Mouse (Mus musculus) lung, embryonic 16.5 days (tissue): ENCODE results near the gene Mettl21a. TPM values are rescaled to one million over a fixed set of nuclear protein-coding genes. Genes with fewer than 3 reads are reported as not detected.

Experiments
- ATAC-seq: fragments of 200-750 bp; cut with Nextera tagmentation; 2 replicates; pipeline ENCODE4 v1.8.0; 2017; ENCODE audit warnings: low read depth, mild to moderate bottlenecking, moderate library complexity
- H3K27ac ChIP-seq: fragments of 300-500 bp; sonication (generic); 2 replicates; pipeline ENCODE4 v1.5.1; 2014; ENCODE audit warnings: mild to moderate bottlenecking, control low read depth, low read length
- H3K27me3 ChIP-seq: fragments of 300-500 bp; sonication (generic); 2 replicates; pipeline ENCODE4 v1.6.1; 2014; ENCODE audit warnings: low read depth, low read length, mixed read lengths; ENCODE audit not compliant: control insufficient read depth, insufficient read depth
- H3K36me3 ChIP-seq: fragments of 300-500 bp; sonication (generic); 2 replicates; pipeline ENCODE4 v1.6.1; 2014; ENCODE audit warnings: low read length; ENCODE audit not compliant: control insufficient read depth, insufficient read depth
- H3K4me1 ChIP-seq: fragments of 300-500 bp; sonication (generic); replicated peaks from 2 replicates; pipeline ENCODE4 v1.6.1; 2014; ENCODE audit warnings: low read length, mixed read lengths; ENCODE audit not compliant: control insufficient read depth, insufficient read depth
- H3K4me2 ChIP-seq: fragments of 300-500 bp; sonication (generic); 2 replicates; pipeline ENCODE4 v1.6.1; 2014; ENCODE audit warnings: low read depth, low read length, control low read depth
- H3K4me3 ChIP-seq: fragments of 300-500 bp; sonication (generic); 2 replicates; pipeline ENCODE4 v1.5.1; 2014; ENCODE audit warnings: mild to moderate bottlenecking, low read length, control low read depth
- H3K9ac ChIP-seq: fragments of 300-500 bp; sonication (generic); 2 replicates; pipeline ENCODE4 v1.6.1; 2014; ENCODE audit warnings: low read length, control low read depth
- H3K9me3 ChIP-seq: fragments of 300-500 bp; sonication (generic); 2 replicates; pipeline ENCODE4 v1.6.1; 2016; ENCODE audit warnings: low read length; ENCODE audit not compliant: control insufficient read depth
- WGBS: fragments of 180-500 bp; shearing (Covaris S2); extraction: QIAGEN DNeasy Blood & Tissue Kit; methylation state at CpG from one replicate; pipeline ENCODE4 v1.1.7; 2014; 5-methylcytosine and 5-hydroxymethylcytosine counted together
- polyA plus RNA-seq: library from polyadenylated mRNA; unstranded; fragments of >200 nt; fragmentation: Nextera tagmentation; extraction: Ambion mirVana; gene quantifications from 2 replicates; pipeline ENCODE4 v1.2.1, GENCODE M21; 2015

Mettl21a gene
- polyA plus RNA-seq, 1 experiment from 2014 or later: 18.1 TPM

DNA sequence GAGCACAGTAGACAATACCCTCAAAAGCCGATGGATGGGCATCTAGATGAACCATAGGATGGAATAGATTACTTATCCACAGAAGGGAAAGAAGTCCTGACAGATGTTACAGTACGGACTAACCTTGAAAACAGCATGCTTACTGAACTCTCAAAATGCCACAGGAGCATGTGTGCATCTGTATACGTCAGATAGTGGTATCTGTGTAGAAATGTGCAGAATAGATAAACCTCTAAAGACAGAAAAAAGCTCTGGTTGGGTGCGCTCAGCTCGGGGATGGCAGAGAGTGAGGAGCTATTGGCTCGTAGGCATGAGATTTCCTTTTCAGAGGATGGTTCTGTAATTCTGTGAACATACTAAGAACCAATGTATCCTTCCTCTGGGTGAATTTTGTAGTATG lies 22.2 kb upstream of the Mettl21a start:
- H3K27me3 ChIP-seq: no peaks in the 10 kb centered on the region
- no peaks in the 10 kb centered on the region for H3K36me3 ChIP-seq
- H3K9me3 ChIP-seq: no peaks in the 10 kb centered on the region
- H3K27ac ChIP-seq: no peak overlapping the region
- no peak overlapping the region for H3K9ac ChIP-seq
- no peaks in the 10 kb centered on the region for H3K4me1 ChIP-seq
- ATAC-seq: no peak
- WGBS: 86% methylated on average over 6 of the region's 6 CpGs
- no peak overlapping the region for H3K4me3 ChIP-seq
- H3K4me2 ChIP-seq: no peak overlapping the region

DNA sequence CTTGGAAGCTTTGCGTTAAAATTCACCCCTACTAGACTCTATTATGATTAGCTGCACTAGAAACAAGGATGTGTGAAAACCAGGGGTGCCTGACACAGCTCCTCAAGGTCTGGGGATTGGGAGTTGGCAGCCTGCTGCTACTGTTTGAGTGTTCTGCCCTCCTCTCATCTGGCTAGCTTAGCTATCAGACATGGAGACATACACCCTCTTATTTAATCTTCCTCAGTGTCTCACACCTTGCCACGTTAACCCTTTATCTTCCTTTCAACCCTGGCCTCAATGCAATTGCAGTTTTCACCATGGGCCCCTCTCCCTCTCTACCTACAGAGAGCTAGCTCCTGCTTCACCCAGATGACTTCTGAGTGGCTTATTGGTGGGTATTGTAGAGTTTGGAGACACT lies 18.6 kb upstream of the Mettl21a start:
- WGBS: 65% methylated on average over 2 of the region's 2 CpGs
- H3K9ac ChIP-seq: no peak overlapping the region

DNA sequence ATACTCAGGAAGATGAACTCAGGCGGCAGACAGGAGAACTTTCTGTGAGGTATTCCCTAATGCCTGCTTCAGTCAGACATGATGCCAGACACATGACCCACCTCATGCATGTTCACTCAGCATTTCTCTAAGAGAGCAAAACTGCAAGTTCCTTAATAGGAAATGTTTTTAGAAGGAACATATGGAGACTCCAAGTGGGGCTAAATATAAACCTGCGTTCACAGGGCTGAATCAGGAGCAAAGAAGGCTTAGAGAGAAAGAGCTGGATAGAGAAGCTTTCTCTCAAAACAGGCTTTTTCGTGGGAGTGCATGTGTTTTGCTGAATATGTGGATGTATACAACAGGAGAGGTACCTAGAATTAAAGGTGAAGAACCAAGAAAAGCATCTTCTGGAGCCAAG lies 16.2 kb upstream of the Mettl21a start:
- Histone ChIP-seq H3K9ac (no peak overlapping the region), H3K4me3 (no peak overlapping the region), H3K27me3 (no peaks in the 10 kb centered on the region), H3K9me3 (no peaks in the 10 kb centered on the region), H3K4me1 (no peaks in the 10 kb centered on the region), H3K27ac (no peak overlapping the region), H3K4me2 (no peak overlapping the region), H3K36me3 (no peaks in the 10 kb centered on the region)
- no peak for ATAC-seq
- WGBS: 77% methylated on average over 3 of the region's 3 CpGs

More for the DNA sequence above, 18.6 kb upstream of the Mettl21a start:
- Histone ChIP-seq H3K9me3 (no peaks in the 10 kb centered on the region), H3K27ac (no peak overlapping the region), H3K27me3 (no peaks in the 10 kb centered on the region), H3K36me3 (no peaks in the 10 kb centered on the region), H3K4me2 (no peak overlapping the region), H3K4me3 (no peak overlapping the region), H3K4me1 (no peaks in the 10 kb centered on the region)
- ATAC-seq: no peak

DNA sequence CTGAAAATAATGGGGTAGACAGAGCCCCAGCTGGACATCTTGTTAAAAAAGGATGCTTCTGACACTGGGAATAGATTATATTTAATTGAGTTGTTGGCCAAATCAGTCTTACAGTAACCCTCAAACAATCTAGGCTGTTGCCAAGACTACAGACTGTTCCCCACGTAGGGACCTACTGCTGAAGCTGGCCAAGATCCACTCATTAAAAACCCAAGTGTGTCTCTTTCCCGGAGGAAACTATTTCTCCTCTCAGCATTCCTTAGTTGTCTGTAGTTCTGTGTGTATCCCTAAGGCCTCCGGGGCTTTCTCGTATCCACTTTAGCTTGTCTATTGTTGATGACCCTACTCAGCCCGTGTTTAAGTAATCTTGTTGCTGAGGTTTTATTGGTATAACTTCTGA lies 14.5 kb upstream of the Mettl21a start:
- no peak overlapping the region for H3K4me2 ChIP-seq
- H3K27ac ChIP-seq: no peak overlapping the region
- no peaks in the 10 kb centered on the region for H3K4me1 ChIP-seq
- no peaks in the 10 kb centered on the region for H3K36me3 ChIP-seq
- no peaks in the 10 kb centered on the region for H3K27me3 ChIP-seq
- H3K9ac ChIP-seq: no peak overlapping the region
- 66% methylated on average over 5 of the region's 5 CpGs for WGBS
- H3K9me3 ChIP-seq: no peaks in the 10 kb centered on the region
- ATAC-seq: no peak
- H3K4me3 ChIP-seq: no peak overlapping the region

DNA sequence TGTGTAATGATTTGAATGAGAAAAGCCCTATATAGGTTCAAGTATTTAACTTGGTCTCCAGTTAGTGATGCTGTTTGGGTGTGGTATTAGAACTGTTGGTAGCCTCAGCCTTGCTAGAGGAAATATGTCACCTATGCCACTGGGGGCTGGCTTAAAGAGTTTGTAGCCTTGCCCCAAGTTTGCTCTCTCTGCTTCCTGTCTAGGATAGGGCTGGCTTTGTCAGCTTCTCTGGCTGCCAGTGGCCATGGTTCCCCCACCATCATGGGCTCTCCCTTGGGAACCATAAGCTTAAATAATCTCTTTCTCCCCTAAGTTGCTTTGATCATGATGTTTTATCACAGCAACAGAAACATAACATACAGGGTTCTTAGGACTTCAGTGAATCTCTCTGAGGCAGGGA lies 8.2 kb upstream of the Mettl21a start:
- ATAC-seq: no peak
- H3K27me3 ChIP-seq: no peaks in the 10 kb centered on the region
- no peaks in the 10 kb centered on the region for H3K36me3 ChIP-seq
- no peak overlapping the region for H3K27ac ChIP-seq
- no peak overlapping the region for H3K4me3 ChIP-seq
- no peaks in the 10 kb centered on the region for H3K4me1 ChIP-seq
- H3K9me3 ChIP-seq: no peaks in the 10 kb centered on the region
- H3K4me2 ChIP-seq: no peak overlapping the region
- no peak overlapping the region for H3K9ac ChIP-seq

DNA sequence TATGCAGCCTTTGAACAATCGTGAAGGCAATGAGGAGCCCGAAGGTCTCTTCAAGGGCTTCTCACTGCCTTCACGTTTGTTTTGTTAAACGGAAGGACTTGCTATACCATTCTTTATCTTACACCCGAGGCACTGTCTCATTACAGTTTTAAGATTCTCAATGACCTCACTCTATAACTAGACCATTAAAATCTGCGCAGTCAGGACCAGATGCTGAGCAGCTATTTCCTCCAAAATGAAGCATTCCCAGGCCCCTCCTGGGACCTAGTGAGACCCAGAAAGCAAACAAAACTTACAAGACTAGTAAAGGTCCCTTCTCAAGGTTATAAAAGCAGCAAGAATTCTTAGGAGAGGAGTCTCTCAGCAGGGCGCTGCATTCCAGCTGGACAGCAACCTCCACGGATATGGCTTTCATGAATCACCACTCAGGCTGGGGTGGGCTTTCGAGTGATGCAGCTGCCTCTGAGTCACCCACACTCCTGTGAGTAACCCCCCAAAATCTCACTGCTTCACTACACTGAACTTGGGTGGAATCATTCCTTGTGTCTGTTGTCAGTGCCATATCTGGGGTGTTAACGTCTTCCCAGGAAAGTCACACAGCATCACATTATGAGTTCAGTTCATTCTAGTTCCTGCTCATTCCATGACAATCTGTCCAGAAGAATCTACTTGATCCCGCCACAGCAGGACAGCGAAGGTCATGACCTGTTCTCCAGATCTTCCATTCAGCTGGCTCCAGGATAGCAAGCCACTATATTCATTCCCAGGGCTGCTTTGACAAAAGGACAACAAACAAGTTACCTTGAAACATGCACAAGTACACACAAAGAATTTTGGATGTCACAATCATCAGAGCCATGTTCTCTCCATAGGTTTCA lies 6.8 kb upstream of the Mettl21a start:
- no peak overlapping the region for H3K9ac ChIP-seq
- H3K27ac ChIP-seq: no peak overlapping the region
- no peak overlapping the region for H3K4me2 ChIP-seq
- 60% methylated on average over 12 of the region's 12 CpGs for WGBS
- no peak for ATAC-seq
- no peaks in the 10 kb centered on the region for H3K36me3 ChIP-seq
- no peak overlapping the region for H3K4me3 ChIP-seq
- H3K9me3 ChIP-seq: no peaks in the 10 kb centered on the region
- H3K27me3 ChIP-seq: no peaks in the 10 kb centered on the region
- no peaks in the 10 kb centered on the region for H3K4me1 ChIP-seq

DNA sequence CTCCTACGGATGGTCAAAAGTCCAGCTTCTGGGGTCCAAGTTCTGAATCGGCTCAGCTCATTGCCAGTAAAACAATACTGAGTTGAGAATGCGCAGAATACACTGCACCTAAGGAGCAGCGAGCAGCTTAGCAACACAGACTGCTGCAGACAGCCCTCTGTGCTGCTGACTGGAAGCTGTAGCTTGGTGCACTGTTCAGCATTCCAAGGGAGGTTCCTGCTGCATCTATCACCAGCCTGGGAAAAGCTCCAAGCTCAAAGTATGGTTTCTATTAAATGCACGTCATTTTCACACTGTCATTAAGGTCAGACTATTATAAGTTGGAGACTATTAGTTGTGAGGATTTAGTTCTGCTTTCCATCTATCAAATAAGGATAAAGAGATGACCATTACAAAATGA lies 4.1 kb upstream of the Mettl21a start:
- Histone ChIP-seq H3K36me3 (no peaks in the 10 kb centered on the region), H3K9ac (no peak overlapping the region), H3K27ac (no peak overlapping the region), H3K27me3 (no peaks in the 10 kb centered on the region), H3K4me1 (peaks cover 8% of the 10 kb centered on the region; the same call in 1 of the 2 replicates), H3K4me3 (no peak overlapping the region), H3K9me3 (no peaks in the 10 kb centered on the region), H3K4me2 (no peak overlapping the region)
- WGBS: 70% methylated on average over 5 of the region's 5 CpGs
- ATAC-seq: no peak

DNA sequence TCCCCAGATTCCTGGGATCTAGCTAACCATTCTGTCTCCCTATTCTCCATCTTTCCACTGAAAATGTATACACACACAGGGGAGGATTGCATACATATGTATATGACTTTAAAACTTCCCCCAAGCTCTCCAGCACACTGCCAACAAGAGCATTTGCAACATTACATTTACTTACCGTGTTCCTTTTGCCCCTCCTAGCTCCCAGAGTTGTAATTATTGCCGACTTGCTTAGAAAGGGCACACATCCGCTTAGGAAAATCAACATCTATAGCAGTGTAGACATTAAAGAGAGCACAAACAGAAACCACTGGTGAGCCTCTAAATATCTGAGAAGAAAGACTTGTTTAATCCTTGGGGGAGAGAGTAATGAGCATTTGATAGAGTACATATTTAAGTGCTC lies 1.2 kb upstream of the Mettl21a start:
- no peak overlapping the region for H3K27ac ChIP-seq
- peaks cover 10% of the 10 kb centered on the region; the same call in 1 of the 2 replicates for H3K4me1 ChIP-seq
- peak overlapping the region; percentile 84 for H3K4me3 ChIP-seq
- H3K36me3 ChIP-seq: no peaks in the 10 kb centered on the region
- ATAC-seq: no peak
- no peaks in the 10 kb centered on the region for H3K27me3 ChIP-seq
- H3K4me2 ChIP-seq: peak overlapping the region; percentile 86
- no peaks in the 10 kb centered on the region for H3K9me3 ChIP-seq
- no peak overlapping the region; the same call in 1 of the 2 replicates for H3K9ac ChIP-seq
- 51% methylated on average over 3 of the region's 3 CpGs for WGBS

DNA sequence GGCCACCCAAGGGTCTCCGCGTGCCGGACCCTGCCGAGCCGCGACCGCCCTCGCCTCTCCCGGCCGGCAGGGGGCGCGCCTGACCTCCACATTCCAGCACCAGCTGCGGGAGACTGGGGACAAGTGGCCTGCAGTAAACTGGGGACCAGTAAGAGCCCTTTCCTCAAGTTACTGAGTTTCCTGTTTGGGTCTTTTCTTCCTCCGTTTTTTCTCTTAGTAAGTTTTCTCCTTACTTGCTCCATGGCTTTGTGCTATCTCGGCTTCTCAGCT lies 608 bp upstream of the Mettl21a start:
- Histone ChIP-seq H3K4me3 (peak overlapping the region; percentile 84), H3K4me1 (peaks cover 10% of the 10 kb centered on the region; the same call in 1 of the 2 replicates), H3K27me3 (no peaks in the 10 kb centered on the region), H3K4me2 (peak overlapping the region; percentile 86), H3K36me3 (no peaks in the 10 kb centered on the region), H3K9me3 (no peaks in the 10 kb centered on the region), H3K27ac (peak overlapping the region; percentile 98), H3K9ac (peak overlapping the region; percentile 95)
- peak; percentile 90 for ATAC-seq
- 0% methylated on average over 15 of the region's 15 CpGs for WGBS
